Mouse (Mus musculus): ENCODE results near the gene Olfr1512. TPM values are rescaled to one million over a fixed set of nuclear protein-coding genes. Genes with fewer than 3 reads are reported as not detected.
"Not testable (repeated sequence)": the region's sequence is repeated elsewhere in the genome, so short reads cannot be mapped to it uniquely, and the experiment has no call there.

Gene Olfr1512
- not detected for total RNA-seq (2021)

GRCm38 (mm10) chr14:52379068-52379467, at the start of gene Olfr1512:
TSS of gene Olfr1512 (minus strand) at chr14:52379168.
- intact Hi-C loops (cut with DNase I): no loop called here
- no peak for DNase-seq (ENCODE audit: low spot score in 2 of 2)

GRCm38 (mm10) chr14:52427686-52428085, 48.7 kb upstream of the Olfr1512 start:
- intact Hi-C loops (cut with DNase I): no loop called here
- no peak for DNase-seq (ENCODE audit: low spot score in 2 of 2)

GRCm38 (mm10) chr14:52414273-52414672, 35.3 kb upstream of the Olfr1512 start, which contains the start of gene Olfr1510:
TSS of gene Olfr1510 (minus strand) at chr14:52414373.
- intact Hi-C loops (cut with DNase I): no loop called here
- DNase-seq (ENCODE audit: low spot score in 2 of 2): no peak

GRCm38 (mm10) chr14:52410142-52410919, 31.4 kb upstream of the Olfr1512 start:
- intact Hi-C loops (cut with DNase I); DNase-seq (ENCODE audit: low spot score in 2 of 2): not testable (repeated sequence)

GRCm38 (mm10) chr14:52397279-52397678, 18.3 kb upstream of the Olfr1512 start, which contains the start of gene Olfr1511:
TSS of gene Olfr1511 (minus strand) at chr14:52397379.
- DNase-seq (ENCODE audit: low spot score in 2 of 2): no peak
- intact Hi-C loops (cut with DNase I): no loop called here

- DNase-seq (ENCODE audit: low spot score in 2 of 2); intact Hi-C loops (cut with DNase I): not testable (repeated sequence)
These were observed 11.3 kb upstream of the Olfr1512 start for GRCm38 (mm10) chr14:52390084-52390848.

- no peak for DNase-seq (ENCODE audit: low spot score in 2 of 2)
- intact Hi-C loops (cut with DNase I): no loop called here
These were observed 10.2 kb downstream of the Olfr1512 start for GRCm38 (mm10) chr14:52368741-52369140.

GRCm38 (mm10) chr14:52356308-52356707, 22.7 kb downstream of the Olfr1512 start, which contains the start of gene Olfr1513:
TSS of gene Olfr1513 (minus strand) at chr14:52356408.
- intact Hi-C loops (cut with DNase I): loop anchor here (1.0 kb wide), 1 partner anchor 22 kb away; no protein-coding TSS in a partner anchor
- DNase-seq (ENCODE audit: low spot score in 2 of 2): no peak

GRCm38 (mm10) chr14:52339512-52339852, 39.5 kb downstream of the Olfr1512 start:
- intact Hi-C loops (cut with DNase I): loop anchor here (2.0 kb wide), 2 partner anchors 35 to 45 kb away; partner anchors contain the start of gene Mettl3

GRCm38 (mm10) chr14:52338751-52339511, 40.0 kb downstream of the Olfr1512 start:
- intact Hi-C loops (cut with DNase I): loop anchor here (2.0 kb wide), 2 partner anchors 34 to 44 kb away; partner anchors contain the start of gene Mettl3
- peak; percentile 44 to 47 for DNase-seq (ENCODE audit: low spot score in 2 of 2)

More at GRCm38 (mm10) chr14:52339512-52339852, 39.5 kb downstream of the Olfr1512 start:
- DNase-seq (ENCODE audit: low spot score in 2 of 2): no peak

GRCm38 (mm10) chr14:52332171-52332570, 46.8 kb downstream of the Olfr1512 start:
- intact Hi-C loops (cut with DNase I): no loop called here
- DNase-seq (ENCODE audit: low spot score in 2 of 2): no peak

GRCm38 (mm10) chr14:52331069-52331750, 47.8 kb downstream of the Olfr1512 start:
- DNase-seq (ENCODE audit: low spot score in 2 of 2): no peak
- intact Hi-C loops (cut with DNase I): no loop called here

GRCm38 (mm10) chr14:52327910-52328812, 50.8 kb downstream of the Olfr1512 start, which contains the start of gene Sall2:
TSS of gene Sall2 (minus strand) at chr14:52328762.
- no peak for DNase-seq (ENCODE audit: low spot score in 2 of 2)
- intact Hi-C loops (cut with DNase I): no loop called here

- no peak for DNase-seq (ENCODE audit: low spot score in 2 of 2)
- intact Hi-C loops (cut with DNase I): no loop called here
These were observed 51.5 kb downstream of the Olfr1512 start for GRCm38 (mm10) chr14:52327375-52327901.

- no peak for DNase-seq (ENCODE audit: low spot score in 2 of 2)
- intact Hi-C loops (cut with DNase I): no loop called here
These were observed 53.1 kb downstream of the Olfr1512 start for GRCm38 (mm10) chr14:52325890-52326289.
